Mouse (Mus musculus) thymus, postnatal 4 days (tissue): ENCODE measurements around the gene Gm21861.
"Not testable (repeated sequence)": the region's sequence is repeated elsewhere in the genome, so short reads cannot be mapped to it uniquely, and the experiment has no call there.

Experiments used
- DNase-seq: peaks from one replicate; pipeline ENCODE4 v3.0.0; 2021

Gm21861 gene

GRCm38 (mm10) chrY:58814497-58814896 is at the start of gene Gm21861:
Gene Gm21861 (minus strand): TSS chrY:58814597.
- DNase-seq = not testable (repeated sequence)
